Mouse (Mus musculus) stomach, adult 2 months (tissue): ENCODE data around the gene Abhd17b. TPM values are rescaled to one million over a fixed set of nuclear protein-coding genes. Genes with fewer than 3 reads are reported as not detected.

Experiments used
- polyA plus RNA-seq: library from polyadenylated mRNA; depleted of rRNA; stranded (reverse); fragments of >200 nt; gene quantifications from 2 replicates; pipeline ENCODE4 v1.2.3, GENCODE M21; 2012; rRNA removed

Abhd17b gene
- polyA plus RNA-seq, result 4.3 and 5.4 TPM in 2 replicates

GRCm38 (mm10) chr19:21653172-21653981, at the start of gene Abhd17b:
TSS of gene Abhd17b (plus strand) at chr19:21653185.

DNA sequence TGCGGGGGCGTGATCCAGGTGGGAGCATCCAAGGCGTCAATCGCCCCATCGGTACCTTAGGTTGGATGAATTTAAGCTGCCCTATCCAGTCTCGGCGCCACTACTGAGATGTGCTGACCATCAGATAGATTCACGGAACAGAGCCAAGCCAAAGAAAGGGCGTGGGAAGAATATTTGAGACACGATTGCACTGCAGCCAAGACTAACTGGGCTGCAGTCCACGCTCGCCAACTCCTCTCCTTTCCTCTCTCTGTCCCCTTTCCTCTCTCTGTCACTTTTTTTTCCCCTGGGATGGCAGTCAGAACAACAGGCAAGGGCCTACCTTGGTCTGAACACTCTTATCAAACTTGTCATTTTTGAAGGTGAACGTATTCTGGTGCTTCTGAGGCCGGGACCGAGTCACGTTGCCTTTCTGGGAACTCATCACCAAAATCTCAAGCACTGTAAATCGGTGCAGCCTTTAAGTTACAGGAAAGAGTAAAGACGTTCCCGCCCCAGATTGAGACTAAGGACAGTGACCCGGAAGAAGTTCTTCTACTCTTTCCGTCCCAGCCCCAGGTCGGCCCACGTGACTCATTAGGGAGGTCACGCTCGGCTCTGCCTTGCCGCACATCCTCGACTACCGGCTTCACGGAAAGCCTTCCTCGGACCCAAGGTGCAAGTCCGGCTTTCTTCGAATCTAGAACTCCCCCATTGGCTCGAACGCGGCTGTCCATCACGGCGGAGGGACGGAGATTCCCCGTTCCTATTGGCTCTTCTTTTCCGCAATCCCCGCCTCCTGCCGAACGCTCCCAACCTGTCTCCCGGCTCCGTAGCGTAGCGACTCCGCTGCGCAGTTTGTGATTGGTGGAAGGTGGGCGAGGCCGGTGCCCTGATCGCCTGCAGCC, 457 bp upstream of the Abhd17b start, which contains the start of gene 1110059E24Rik:
1110059E24Rik (minus strand) TSS at position 692 of the 887 bp plus-strand sequence.

Other genes starting within 250 kb of the Abhd17b start
- 1.7 and 2.0 TPM in 2 replicates for gene Gda, start 179.7 kb upstream of the Abhd17b start, polyA plus RNA-seq
- gene 1110059E24Rik, start 209 bp upstream of the Abhd17b start, polyA plus RNA-seq, result 0.18 and 0.25 TPM in 2 replicates
- 1.2 and 1.5 TPM in 2 replicates for gene Cemip2, start 125.2 kb downstream of the Abhd17b start, polyA plus RNA-seq